Mouse (Mus musculus): ENCODE data around the gene Efcab11.
"Not testable (repeated sequence)": the region's sequence is repeated elsewhere in the genome, so short reads cannot be mapped to it uniquely, and the experiment has no call there.

Efcab11 gene

DNA sequence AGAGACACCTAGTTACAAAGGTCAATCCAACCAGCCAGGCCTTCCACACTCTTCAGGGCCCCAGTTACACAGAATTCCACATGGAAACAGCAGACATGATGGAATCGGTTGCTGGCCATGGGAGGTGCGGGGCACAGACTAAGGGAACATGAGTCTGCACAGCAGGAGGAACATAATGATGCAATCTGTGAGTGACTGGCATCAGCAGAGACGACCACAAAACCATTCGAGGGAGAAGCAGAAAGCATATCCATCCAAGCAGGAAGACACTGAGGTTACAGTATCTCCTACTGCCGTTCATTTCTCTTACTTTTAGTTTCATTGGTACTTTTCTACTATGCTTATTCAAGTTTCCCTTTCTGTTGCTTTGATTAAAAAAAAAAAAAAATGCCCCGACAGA, 9.6 kb downstream of the Efcab11 start:
- DNase-seq (ENCODE audit: low spot score), result no peak

DNA sequence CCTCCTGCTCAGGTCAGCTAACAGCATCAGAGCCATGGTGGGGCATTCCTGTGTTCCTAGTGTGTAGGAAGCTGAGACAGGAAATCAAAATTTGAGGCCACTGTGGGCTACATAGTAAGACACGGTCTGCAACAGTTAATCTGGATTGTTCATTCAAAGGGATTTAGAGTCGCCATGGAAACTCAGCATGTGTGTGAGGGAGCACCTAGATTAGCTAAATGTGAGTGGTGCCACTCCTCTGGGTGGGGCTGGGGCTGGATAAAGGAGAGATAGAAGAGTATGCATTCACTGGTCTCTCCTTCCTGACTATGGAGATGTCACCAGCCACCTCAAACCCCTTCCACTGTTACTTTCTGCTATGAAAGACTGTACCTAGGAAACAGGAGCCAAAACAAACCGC, 10.8 kb downstream of the Efcab11 start:
- DNase-seq (ENCODE audit: low spot score), result no peak

GRCm38 (mm10) chr12:99868821-99869220, 15.4 kb downstream of the Efcab11 start:
- no peak for DNase-seq (ENCODE audit: low spot score)

DNA sequence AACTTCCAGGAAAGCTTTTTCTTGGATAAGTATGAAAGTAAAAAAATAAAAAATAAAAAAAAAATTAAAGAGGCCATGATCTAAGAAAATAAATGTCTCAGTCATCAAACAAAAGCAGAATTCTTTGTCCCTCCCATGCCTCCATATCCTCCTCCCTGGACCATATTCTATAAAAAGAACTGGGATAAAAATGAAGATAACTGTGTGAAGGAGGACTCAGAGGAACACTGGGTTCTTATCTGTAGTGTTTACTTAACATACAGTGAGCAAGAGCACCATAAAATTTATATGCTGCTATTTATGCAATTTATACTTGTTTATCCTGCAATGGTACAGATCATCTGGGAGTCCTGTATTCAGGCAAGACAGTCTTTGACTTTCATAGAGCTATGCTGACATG, 19.6 kb downstream of the Efcab11 start:
- DNase-seq (ENCODE audit: low spot score), result no peak

DNA sequence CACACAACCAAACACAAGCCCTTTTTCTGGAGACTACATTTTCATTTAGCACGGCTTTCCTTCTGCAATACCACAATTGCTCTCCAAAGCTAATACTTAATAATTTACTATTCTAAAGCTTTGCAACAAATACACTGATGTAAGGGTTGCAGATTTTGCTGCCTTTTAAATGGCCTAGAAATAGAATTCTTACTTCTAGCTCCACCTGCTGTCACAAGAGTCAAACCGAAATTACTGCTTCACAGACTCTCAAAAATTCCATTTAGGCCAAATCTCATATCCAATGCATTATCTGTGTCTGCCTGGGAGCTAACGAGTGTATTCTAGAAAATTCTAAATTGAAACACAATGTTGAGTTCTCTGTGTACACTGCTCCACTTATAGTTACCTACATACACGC, 23.3 kb downstream of the Efcab11 start:
- DNase-seq (ENCODE audit: low spot score), result no peak

- no peak for DNase-seq (ENCODE audit: low spot score)
Observed at GRCm38 (mm10) chr12:99859391-99860100, 24.7 kb downstream of the Efcab11 start.

- no peak for DNase-seq (ENCODE audit: low spot score)
Observed at GRCm38 (mm10) chr12:99858664-99859063, 25.6 kb downstream of the Efcab11 start.

GRCm38 (mm10) chr12:99856011-99856410, 28.2 kb downstream of the Efcab11 start:
- no peak for DNase-seq (ENCODE audit: low spot score)

- no peak for DNase-seq (ENCODE audit: low spot score)
Observed at GRCm38 (mm10) chr12:99853323-99854258, 30.6 kb downstream of the Efcab11 start.

DNA sequence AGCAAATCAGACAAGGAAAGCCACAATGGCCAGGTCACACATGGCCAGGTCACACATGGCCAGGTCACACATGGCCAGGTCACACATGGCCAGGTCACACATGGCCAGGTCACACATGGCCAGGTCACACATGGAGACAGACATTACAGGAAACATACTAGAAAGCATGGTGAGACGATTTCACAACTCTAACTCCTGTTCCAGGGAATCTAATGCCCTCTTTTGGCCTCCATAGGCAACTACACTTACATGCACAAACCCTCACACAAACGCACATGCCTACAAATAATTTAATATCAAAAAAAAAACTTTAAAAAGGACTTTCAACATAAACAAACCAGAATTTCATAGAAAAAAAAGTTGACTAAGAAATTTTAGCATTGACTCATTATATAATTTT, 34.2 kb downstream of the Efcab11 start:
- DNase-seq (ENCODE audit: low spot score), result no peak

GRCm38 (mm10) chr12:99844951-99845350, 39.3 kb downstream of the Efcab11 start:
- DNase-seq (ENCODE audit: low spot score), result no peak

GRCm38 (mm10) chr12:99838703-99839102, 45.5 kb downstream of the Efcab11 start:
- DNase-seq (ENCODE audit: low spot score), result peak; percentile 17

GRCm38 (mm10) chr12:99838109-99838508, 46.1 kb downstream of the Efcab11 start:
- no peak for DNase-seq (ENCODE audit: low spot score)

DNA sequence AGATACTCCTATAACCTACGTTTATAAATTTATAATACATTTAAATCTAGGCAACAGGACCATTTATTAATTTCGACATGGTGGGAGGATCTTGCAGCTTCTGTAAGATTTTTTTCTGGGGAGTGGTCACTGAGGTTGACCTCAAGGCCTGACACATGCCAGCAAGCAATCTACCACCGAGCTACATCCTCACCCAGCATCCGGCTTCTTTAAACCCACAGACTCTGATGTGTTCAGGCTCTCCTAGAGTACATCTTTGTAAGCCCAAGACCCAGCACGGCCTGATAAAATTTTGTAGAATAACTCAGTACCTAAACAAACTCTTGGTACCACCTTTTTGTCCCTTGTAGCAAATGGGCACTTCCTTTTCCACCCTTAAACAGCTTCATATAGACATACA, 46.7 kb downstream of the Efcab11 start:
- no peak for DNase-seq (ENCODE audit: low spot score)

GRCm38 (mm10) chr12:99836404-99837131, 47.7 kb downstream of the Efcab11 start:
- peak; percentile 84 for DNase-seq (ENCODE audit: low spot score)

GRCm38 (mm10) chr12:99833476-99833875, 50.8 kb downstream of the Efcab11 start:
- no peak for DNase-seq (ENCODE audit: low spot score)

- no peak for DNase-seq (ENCODE audit: low spot score)
Observed at GRCm38 (mm10) chr12:99822591-99822990, 61.6 kb downstream of the Efcab11 start.

GRCm38 (mm10) chr12:99821309-99821934, 62.8 kb downstream of the Efcab11 start:
- DNase-seq (ENCODE audit: low spot score), result no peak

DNA sequence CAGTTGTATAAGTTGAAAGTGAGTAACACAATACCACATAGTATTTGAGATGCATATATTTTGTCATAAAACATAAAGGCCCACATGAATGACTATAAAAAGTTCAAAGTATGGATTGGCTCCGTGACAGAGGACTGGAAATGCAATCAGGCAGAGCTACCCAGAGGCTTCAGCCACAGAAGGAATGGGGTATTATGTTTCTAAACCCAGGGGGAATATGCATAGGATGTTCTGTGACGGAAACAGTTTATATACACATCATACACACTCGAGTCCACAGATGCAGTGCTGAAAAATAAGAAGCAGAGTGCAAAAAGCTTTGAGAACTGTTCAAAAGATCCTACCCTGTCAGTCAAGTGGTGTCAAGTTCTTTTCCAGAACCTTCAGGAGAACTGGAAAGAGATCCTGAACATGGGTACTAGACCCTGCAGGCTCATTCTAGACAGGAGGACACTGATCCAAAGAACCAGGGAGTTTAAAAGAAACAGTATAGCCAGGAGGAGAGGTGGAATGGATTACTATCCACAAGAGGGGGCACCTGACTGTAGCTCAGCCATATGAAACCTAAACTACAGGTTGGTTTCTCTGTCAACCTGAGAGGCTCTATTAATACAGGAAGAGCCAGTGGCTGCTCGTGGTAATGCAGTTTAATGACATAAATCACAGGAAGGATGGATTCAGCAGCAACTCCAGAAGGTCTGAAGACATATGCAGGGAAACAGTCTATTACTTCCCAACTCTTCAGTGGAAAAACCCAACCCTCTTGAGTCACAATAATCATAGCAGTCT, 64.9 kb downstream of the Efcab11 start:
- no peak for DNase-seq (ENCODE audit: low spot score)

DNA sequence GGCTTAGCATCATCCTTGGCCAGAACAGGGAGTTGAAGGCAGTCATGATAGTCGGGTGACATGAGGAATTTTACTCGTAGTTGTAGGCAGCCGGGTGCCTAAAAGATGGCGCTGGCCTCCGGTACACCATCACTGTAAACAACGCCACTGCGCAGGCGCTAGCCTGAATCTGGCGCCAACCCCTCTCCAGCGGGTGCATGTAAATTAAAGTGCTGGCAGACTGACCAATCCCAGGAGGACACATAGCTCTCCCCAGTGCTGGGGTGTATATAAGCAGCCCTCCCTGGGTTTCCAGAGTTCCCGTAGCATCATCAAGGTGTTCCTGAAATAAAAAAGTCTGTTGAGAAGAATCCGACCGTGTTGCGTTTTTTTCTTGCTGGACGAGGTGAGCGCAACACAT, 66.2 kb downstream of the Efcab11 start:
- DNase-seq (ENCODE audit: low spot score), result not testable (repeated sequence)

DNA sequence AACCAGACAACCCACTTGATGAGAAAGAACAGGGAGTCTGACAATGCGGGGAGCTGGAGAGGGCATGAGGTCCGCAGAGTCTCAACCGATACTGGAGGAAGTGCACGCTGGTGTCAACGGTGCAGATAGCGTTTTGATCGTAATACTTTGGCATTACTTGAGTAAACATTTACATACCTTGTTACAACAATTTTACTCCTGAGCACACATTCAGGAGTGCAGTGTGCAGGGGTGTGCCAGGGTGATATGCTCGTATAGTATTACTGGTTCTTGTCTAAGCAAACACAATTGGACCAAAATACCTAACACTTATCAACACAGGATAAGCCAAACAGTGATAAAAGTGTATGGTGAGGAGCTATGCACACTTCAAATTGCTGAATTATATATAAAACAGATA, 69.0 kb downstream of the Efcab11 start:
- no peak for DNase-seq (ENCODE audit: low spot score)
